Mouse (Mus musculus) ES-E14 (cell line): ENCODE data around the gene Sox21. TPM values are rescaled to one million over a fixed set of nuclear protein-coding genes. Genes with fewer than 3 reads are reported as not detected.

Experiments used
- DNase-seq: peaks from one replicate; pipeline ENCODE4 v3.0.0-alpha.2; 2013; ENCODE audit warnings: low read depth, low spot score
- H3K27ac ChIP-seq: 2 replicates; pipeline ENCODE4 v1.5.1; 2012; ENCODE audit warnings: low read depth, mild to moderate bottlenecking, low read length, moderate library complexity, mixed read lengths; ENCODE audit not compliant: poor library complexity, insufficient read depth, severe bottlenecking
- H3K36me3 ChIP-seq: 2 replicates; pipeline ENCODE4 v1.6.1; 2012; ENCODE audit warnings: mild to moderate bottlenecking, low read length, moderate library complexity, mixed read lengths; ENCODE audit not compliant: control insufficient read depth, poor library complexity, insufficient read depth, severe bottlenecking
- H3K4me1 ChIP-seq, 2 experiments: fragments of 150-350 bp in 1 of 2; sonication (generic) in 1 of 2; 2 replicates each; pipeline ENCODE4 v1.6.1; 2012; ENCODE audit warnings: low read length in 2 of 2, mild to moderate bottlenecking in 1 of 2, mixed read lengths in 1 of 2; ENCODE audit not compliant: control insufficient read depth in 2 of 2, insufficient read depth in 2 of 2, poor library complexity in 1 of 2
- H3K4me3 ChIP-seq, 2 experiments: fragments of 150-350 bp in 1 of 2; sonication (generic) in 1 of 2; 2 replicates each; pipeline ENCODE4 v1.5.1; 2012; ENCODE audit warnings: low read length in 2 of 2, low read depth in 1 of 2, mild to moderate bottlenecking in 1 of 2, mixed read lengths in 1 of 2; ENCODE audit not compliant: insufficient read depth in 1 of 2, poor library complexity in 1 of 2, severe bottlenecking in 1 of 2
- H3K9ac ChIP-seq: 2 replicates; pipeline ENCODE4 v1.6.1; 2012; ENCODE audit warnings: low read depth, mild to moderate bottlenecking, low read length, mixed read lengths; ENCODE audit not compliant: poor library complexity, insufficient read depth, severe bottlenecking
- H3K9me3 ChIP-seq: fragments of 150-350 bp; sonication (generic); 2 replicates; pipeline ENCODE4 v1.6.1; 2012; ENCODE audit warnings: low read depth, mild to moderate bottlenecking, low read length; ENCODE audit not compliant: control insufficient read depth, insufficient read depth
- CHD2 ChIP-seq: IDR thresholded peaks from 2 replicates; pipeline ENCODE4 v1.6.1; 2014; ENCODE audit warnings: mild to moderate bottlenecking, low read depth, low read length, inconsistent platforms
- HCFC1 ChIP-seq: IDR thresholded peaks from 2 replicates; pipeline ENCODE4 v1.6.1; 2012; ENCODE audit warnings: low read length, inconsistent platforms, borderline replicate concordance; ENCODE audit not compliant: insufficient read depth
- MAFK ChIP-seq: IDR thresholded peaks from 2 replicates; pipeline ENCODE4 v1.6.1; 2014; ENCODE audit warnings: mild to moderate bottlenecking, low read depth, low read length, inconsistent platforms; ENCODE audit not compliant: insufficient read depth
- ZC3H11A ChIP-seq: IDR thresholded peaks from 2 replicates; pipeline ENCODE4 v1.6.1; 2012; ENCODE audit warnings: low read depth, mild to moderate bottlenecking, inconsistent platforms, low read length, borderline replicate concordance
- ZNF384 ChIP-seq: IDR thresholded peaks from 2 replicates; pipeline ENCODE4 v1.6.1; 2012; ENCODE audit warnings: low read depth, low read length, inconsistent platforms
- in situ Hi-C, 2 experiments: fragments of 600-800 bp; cut with MboI; formaldehyde crosslinking; loops; one replicate each; pipeline ENCODE4 v1.15.1; 2025; ENCODE audit warnings: low sequenced_read_pairs in 2 of 2, inconsistent platforms in 1 of 2; ENCODE audit not compliant: unreplicated experiment in 2 of 2
- total RNA-seq: library from RNA; depleted of rRNA; stranded (reverse); fragments of 300-350 nt; gene quantifications from 2 replicates; pipeline ENCODE4 v1.2.3, GENCODE M21; 2012

Gene Sox21
- total RNA-seq, 1 experiment: 0.94 TPM

GRCm38 (mm10) chr14:118216826-118217225, 20.0 kb downstream of the Sox21 start:
- Histone ChIP-seq H3K9ac (no peak overlapping the region), H3K27ac (no peak overlapping the region), H3K9me3 (no peaks in the 10 kb centered on the region), H3K36me3 (no peaks in the 10 kb centered on the region), H3K4me1 (no peaks in the 10 kb centered on the region), H3K4me3 (no peak overlapping the region)
- no peak for DNase-seq
- no peak for TF ChIP-seq ZNF384
- no peak for TF ChIP-seq MAFK
- TF ChIP-seq CHD2: no peak
- TF ChIP-seq ZC3H11A: no peak
- TF ChIP-seq HCFC1: no peak
- in situ Hi-C loops: loop anchor here (10.0 to 25.0 kb wide), 4 partner anchors 270 to 595 kb away; no protein-coding TSS in a partner anchor

DNA sequence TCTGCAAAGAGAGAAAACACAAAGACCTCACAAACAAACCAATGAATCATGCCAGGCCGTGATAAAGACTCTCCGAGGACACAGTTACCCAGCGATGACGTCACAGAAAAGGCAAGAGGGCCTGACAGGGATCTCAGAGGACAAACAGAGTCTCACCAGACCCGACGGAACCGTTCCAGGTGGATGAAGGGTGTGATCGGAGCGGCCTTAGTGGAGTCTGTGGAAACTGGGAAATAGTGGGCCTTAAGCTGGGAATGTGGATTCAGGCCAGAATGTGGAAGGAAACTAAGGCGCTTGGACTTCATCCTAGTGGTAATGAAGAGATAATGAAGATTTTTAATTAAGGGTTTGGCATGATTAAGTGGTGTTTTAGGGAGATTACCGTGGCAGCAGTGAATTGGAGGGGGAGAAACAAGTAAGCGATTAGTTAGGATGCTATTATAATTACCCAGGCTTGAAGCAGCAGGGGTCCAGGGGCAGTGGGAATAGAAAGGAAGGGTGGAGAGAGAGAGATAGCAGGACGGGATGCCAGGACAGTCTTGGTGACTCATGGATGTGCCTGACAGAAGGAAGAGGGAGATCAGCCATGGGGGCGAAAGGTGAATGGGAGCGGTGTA, 24.5 kb downstream of the Sox21 start:
- no peak for DNase-seq
- Histone ChIP-seq H3K9ac (no peak overlapping the region), H3K27ac (no peak overlapping the region), H3K4me1 (no peaks in the 10 kb centered on the region), H3K36me3 (no peaks in the 10 kb centered on the region), H3K9me3 (no peaks in the 10 kb centered on the region), H3K4me3 (no peak overlapping the region)
- TF ChIP-seq ZNF384: no peak
- TF ChIP-seq ZC3H11A: no peak
- no peak for TF ChIP-seq MAFK
- no peak for TF ChIP-seq HCFC1
- TF ChIP-seq CHD2: no peak
- in situ Hi-C loops: loop anchor here (10.0 to 25.0 kb wide), 4 partner anchors 275 to 600 kb away; no protein-coding TSS in a partner anchor

DNA sequence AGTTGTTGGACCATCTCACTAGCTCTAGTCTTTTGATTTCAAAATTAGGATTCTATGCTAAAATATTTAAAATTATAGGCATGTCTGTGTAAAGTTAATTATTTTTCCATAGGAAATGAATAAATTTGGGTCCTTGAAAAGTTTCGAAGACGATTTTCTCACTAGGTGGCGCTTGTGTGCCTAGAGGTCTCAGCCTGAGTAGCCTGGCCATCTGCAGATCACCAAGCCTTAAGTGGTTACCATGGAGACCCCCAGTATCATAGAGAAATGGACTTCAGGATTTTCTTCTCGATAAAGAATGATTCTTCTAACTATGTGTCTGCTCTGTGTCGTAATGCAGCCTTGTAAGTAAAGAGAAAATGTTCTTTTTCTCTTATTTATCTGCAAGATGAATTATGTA, 27.2 kb downstream of the Sox21 start:
- TF ChIP-seq ZC3H11A: no peak
- no peak for TF ChIP-seq MAFK
- TF ChIP-seq HCFC1: no peak
- TF ChIP-seq ZNF384: no peak
- TF ChIP-seq CHD2: no peak
- H3K4me1 ChIP-seq: no peaks in the 10 kb centered on the region
- no peak overlapping the region for H3K9ac ChIP-seq
- no peaks in the 10 kb centered on the region for H3K36me3 ChIP-seq
- H3K9me3 ChIP-seq: no peaks in the 10 kb centered on the region
- no peak overlapping the region for H3K4me3 ChIP-seq
- in situ Hi-C loops: loop anchor here (10.0 to 25.0 kb wide), 4 partner anchors 278 to 603 kb away; no protein-coding TSS in a partner anchor
- H3K27ac ChIP-seq: no peak overlapping the region
- DNase-seq: no peak

GRCm38 (mm10) chr14:118207347-118207746, 29.5 kb downstream of the Sox21 start:
- Histone ChIP-seq H3K9ac (no peak overlapping the region), H3K27ac (no peak overlapping the region), H3K4me3 (no peak overlapping the region), H3K4me1 (no peaks in the 10 kb centered on the region), H3K36me3 (no peaks in the 10 kb centered on the region), H3K9me3 (no peaks in the 10 kb centered on the region)
- no peak for DNase-seq
- TF ChIP-seq ZC3H11A: peak; percentile 69; the same call in 1 of the 2 replicates
- no peak for TF ChIP-seq HCFC1
- in situ Hi-C loops: loop anchor here (25.0 kb wide), 3 partner anchors 280 to 605 kb away; no protein-coding TSS in a partner anchor
